Mouse (Mus musculus) stomach, postnatal 0 days (tissue): ENCODE measurements around the gene Gpnmb.

Source experiments
- CTCF ChIP-seq: IDR thresholded peaks from 2 replicates; pipeline ENCODE4 v1.5.1; 2016; ENCODE audit warnings: antibody characterized with exemption, low read depth, mild to moderate bottlenecking, moderate library complexity
- EP300 ChIP-seq: optimal IDR thresholded peaks from 2 replicates; pipeline ENCODE3; 2016; ENCODE audit warnings: antibody characterized with exemption

- no peak for TF ChIP-seq CTCF
- no peak for TF ChIP-seq EP300
These were observed 37.8 kb downstream of the Gpnmb start for GRCm38 (mm10) chr6:49074117-49074490.
